Mouse (Mus musculus): ENCODE results near the gene Brwd1.

GRCm38 (mm10) chr16:96082301-96083178 is at the start of gene Brwd1:
- 0 out of 2 replicates have a peak, but pooled peaks have one; percentile 1 for TF ChIP-seq CTCF (IDR thresholded peaks at IDR 0.05)
- TF ChIP-seq EP300 (IDR thresholded peaks at IDR 0.05) = no peak

Data from lung, postnatal 0 days (tissue).